Mouse (Mus musculus): ENCODE measurements around the gene Bmpr1b.

Bmpr1b gene

GRCm38 (mm10) chr3:142034160-142034559 is 135.1 kb downstream of the Bmpr1b start:
- no peak for DNase-seq (ENCODE audit: low spot score)

DNA sequence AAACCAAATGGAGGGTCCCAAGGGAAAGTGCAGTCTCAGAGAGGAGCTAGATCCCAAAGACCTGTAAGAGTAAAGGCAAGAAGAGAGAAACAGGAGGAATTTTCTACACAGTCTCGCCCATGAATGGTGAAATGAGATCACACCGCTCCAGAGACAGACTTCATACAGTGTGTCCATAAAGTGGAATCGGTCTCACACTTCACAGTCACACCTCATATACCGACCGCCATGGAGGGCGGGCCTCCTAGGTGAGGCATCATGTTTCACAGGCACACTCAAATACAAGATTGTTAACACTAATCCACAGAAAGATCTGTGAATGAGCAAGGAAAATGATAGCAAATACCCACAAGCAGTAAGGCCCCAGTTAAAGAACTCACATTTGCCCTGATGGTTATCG is 149.5 kb downstream of the Bmpr1b start:
- no peak for DNase-seq (ENCODE audit: low spot score)

GRCm38 (mm10) chr3:141984548-141984947 is 184.7 kb downstream of the Bmpr1b start:
- DNase-seq (ENCODE audit: low spot score): no peak

DNA sequence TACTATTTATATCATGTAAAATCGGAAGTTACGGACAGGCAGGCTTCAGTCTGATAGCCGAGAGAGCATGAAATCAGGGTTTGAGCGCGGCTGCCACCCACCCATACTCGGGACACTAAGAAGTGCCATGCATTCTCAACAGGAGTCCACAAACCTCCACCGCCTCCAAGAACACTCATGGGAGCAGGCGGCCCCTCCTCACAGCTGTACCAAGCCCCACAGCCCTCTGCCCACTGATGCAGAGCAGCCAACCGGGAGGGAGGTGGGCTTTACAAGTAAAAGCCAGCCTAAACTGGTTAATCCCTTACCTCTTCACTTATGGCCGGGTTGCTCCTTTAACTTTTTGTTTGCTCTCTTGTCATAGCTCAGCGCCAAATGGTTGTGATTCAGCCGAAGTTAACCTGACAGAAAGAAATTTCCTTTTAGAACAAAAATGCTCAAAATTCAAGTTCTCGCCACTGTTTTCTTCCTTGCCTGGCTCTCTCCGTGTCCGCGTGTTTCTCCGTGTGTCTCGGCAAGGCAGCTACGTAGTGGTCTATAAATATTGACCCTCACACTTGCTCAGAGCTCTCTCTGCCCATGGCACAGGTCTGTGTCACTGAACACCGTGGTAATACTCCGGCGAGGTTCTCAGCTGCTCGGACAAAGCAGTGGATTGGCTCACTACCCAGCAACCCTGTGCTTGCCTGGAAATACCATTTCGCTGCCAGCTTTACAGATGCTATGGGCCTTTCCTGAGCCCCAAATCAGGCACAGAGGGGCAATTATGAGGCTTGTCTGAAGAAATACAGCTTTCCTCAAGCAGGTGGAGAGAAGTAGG is 187.4 kb downstream of the Bmpr1b start:
- DNase-seq (ENCODE audit: low spot score): peak; percentile 8

DNA sequence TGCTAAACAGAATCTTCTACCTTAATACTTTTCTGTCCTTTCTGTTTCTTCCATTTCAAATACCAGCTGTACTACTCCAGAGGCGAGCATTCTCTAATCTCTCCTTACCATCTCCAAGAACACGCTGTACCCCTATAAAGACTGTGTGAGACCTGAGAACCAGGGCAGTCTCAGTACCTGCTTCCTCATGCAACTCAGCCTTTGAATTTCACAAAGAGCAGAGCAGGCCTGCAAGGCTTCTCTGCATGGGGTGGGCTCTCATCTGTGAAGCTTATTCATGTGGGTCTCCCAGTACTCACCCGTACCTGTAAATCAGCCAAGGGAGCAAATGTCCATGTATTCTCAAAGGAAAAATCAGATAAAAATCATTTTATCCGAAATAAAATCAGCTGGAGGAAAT is 203.0 kb downstream of the Bmpr1b start:
- DNase-seq (ENCODE audit: low spot score): peak; percentile 15

DNA sequence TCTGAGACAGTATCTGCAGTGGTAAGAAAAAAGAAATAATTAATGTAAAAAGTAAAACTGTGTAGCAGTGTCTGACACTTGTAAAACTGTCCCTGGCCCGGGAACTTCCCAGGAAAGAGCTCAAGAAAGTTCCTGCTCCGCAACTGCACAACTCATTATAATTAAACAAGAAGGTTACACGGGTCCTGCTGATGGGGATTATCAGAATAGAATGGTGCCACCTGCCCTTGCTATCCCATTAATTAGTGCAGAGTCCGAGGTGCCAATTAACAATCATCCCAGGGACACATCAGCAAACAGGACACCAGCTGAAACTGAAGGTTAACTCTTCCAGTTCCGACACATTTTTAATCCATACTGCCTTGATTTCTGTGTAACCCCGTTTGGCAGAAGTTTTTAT is 216.3 kb downstream of the Bmpr1b start:
- DNase-seq (ENCODE audit: low spot score): no peak

DNA sequence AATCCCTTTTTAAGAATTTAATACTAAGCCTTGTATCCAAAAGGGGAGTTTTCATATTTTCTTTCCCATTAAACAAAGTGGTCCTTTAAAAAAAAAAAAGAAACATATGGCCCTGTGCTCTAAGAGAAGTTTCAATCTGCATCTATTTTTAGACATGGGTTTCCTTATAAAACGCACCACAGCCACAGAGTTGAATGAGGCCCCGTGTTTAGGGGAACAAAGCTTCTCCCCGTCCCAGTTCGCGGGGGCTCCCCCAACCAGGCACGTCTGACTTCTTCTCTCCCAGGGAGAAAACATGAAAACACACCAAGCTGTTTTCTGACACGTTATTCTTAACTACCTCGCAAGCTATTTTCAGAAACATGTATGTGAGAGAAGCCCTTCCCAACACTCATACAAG is 218.6 kb downstream of the Bmpr1b start:
- DNase-seq (ENCODE audit: low spot score): no peak

GRCm38 (mm10) chr3:141948506-141948905 is 220.7 kb downstream of the Bmpr1b start:
- DNase-seq (ENCODE audit: low spot score): no peak

DNA sequence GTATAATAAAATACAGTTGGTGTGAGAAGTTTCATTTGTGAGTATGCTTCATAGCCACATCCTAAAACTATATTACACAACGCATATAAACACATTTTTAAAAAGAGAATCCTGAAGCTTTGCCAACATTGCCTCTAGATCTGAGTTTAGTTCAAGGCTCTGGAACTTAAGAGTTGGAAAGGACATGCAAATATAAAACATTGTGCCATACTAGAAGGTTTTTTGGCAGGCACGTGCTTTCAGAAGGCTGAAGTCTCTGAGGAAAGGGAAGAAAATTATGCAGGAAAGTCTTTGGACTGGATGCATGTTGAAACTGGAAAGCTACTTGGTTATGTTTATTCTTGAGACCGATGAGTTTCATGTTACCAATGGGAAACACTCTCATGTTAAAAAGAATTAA is 221.1 kb downstream of the Bmpr1b start:
- DNase-seq (ENCODE audit: low spot score): no peak

- no peak for DNase-seq (ENCODE audit: low spot score)
Observed at GRCm38 (mm10) chr3:141946846-141947245, 222.4 kb downstream of the Bmpr1b start.

GRCm38 (mm10) chr3:141943317-141943742 is 225.9 kb downstream of the Bmpr1b start:
- no peak for DNase-seq (ENCODE audit: low spot score)

GRCm38 (mm10) chr3:141940207-141940606 is 229.0 kb downstream of the Bmpr1b start:
- DNase-seq (ENCODE audit: low spot score): no peak

GRCm38 (mm10) chr3:141936594-141937272 is 232.5 kb downstream of the Bmpr1b start:
- DNase-seq (ENCODE audit: low spot score): no peak

- DNase-seq (ENCODE audit: low spot score): no peak
Observed at GRCm38 (mm10) chr3:141932956-141933355, 236.3 kb downstream of the Bmpr1b start.

GRCm38 (mm10) chr3:141931372-141932092 is 237.7 kb downstream of the Bmpr1b start:
- DNase-seq (ENCODE audit: low spot score): no peak

DNA sequence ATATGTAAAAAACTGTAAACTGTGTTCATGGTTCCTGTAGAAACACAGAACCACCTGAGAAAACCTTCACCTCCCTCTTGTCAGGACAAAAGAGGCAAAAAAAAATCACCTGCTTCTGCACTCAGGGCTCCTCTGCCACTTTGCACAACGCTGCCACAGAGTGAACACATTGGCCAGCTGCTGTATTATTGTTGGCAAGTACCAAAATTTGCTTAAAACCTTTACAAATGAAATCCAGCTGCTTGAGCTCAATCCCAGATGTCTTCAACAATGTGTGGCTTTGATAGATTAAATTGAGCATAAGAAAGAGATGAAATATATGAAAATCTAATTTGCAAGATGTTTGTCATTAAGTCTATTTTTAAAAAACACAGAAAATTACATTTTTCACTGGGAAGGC is 245.8 kb downstream of the Bmpr1b start:
- DNase-seq (ENCODE audit: low spot score): no peak

GRCm38 (mm10) chr3:141921161-141921560 is 248.1 kb downstream of the Bmpr1b start:
- DNase-seq (ENCODE audit: low spot score): no peak

DNA sequence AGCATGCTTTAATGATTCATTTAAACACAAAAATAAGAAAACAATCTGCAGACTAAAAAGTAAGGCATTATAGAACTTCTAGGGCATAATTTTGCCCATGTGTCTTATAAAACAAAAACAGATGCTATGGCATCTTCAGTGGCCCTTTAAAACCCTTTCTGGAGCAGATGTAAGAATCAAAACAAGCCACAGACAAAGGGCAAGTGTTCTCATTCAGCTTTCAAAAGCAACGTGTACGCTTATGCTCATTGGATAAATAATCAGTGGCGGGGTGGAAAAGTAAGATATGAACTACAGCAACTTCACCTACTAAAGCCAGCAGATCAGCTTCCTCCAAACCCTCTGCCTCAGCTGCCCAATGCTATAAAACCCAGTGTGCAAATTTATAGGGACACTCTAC is 249.6 kb downstream of the Bmpr1b start:
- DNase-seq (ENCODE audit: low spot score): no peak

DNA sequence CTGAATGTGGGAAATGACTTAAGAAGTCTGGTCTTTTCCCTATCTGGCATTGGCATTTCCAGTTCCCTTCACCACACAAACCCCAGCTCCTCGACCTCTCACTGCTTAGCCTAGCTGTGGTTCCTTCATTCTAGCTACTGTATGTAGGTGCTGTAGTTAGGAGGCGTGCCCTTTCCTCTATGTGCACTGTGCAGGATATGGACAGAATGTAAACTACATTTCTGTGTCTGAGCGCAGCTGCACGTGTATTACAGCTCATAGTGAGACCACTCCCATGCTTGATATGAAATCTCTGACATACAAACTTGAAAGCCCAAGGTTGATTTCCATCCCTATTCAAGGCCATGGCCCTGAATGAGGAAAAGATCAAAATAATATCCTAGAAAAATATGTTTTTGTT is 252.1 kb downstream of the Bmpr1b start:
- DNase-seq (ENCODE audit: low spot score): no peak

DNA sequence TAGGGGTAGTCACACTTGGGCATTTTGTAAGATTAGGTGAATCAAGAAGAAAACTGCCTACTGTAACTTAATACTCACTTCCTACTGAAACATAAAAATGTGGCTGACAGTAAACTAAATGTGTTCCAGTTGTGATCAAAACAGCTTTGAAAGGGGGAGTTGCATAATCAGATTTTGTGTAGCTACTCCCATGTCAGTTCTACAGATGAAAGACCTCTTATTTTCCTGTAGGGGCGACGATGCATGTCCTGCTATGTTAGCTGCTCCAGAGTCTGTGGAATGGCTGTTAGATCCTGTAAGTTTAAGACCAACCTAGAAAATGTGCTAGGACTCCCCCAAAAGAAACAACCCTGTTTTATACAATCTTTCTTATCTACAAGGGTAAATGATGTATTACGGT is 253.2 kb downstream of the Bmpr1b start:
- DNase-seq (ENCODE audit: low spot score): no peak

DNA sequence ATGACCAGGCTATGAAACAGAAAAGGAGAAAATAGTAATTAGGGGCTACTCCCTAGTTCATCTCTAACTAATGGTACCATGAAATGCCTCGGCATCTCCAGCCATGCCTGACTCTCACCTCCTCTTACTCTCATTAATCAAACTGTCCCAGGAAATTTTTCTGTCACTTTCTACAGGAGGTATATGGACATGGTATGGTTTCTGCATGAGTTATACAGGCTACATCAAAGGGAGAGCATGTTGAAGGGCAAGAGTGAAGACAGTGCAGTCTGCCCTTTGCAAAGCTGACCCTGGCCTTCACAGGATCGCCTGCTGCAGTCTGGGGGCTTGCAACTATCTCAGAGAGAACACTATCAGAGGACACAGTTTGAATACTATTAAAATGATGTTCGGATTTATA is 254.6 kb downstream of the Bmpr1b start:
- DNase-seq (ENCODE audit: low spot score): no peak

DNA sequence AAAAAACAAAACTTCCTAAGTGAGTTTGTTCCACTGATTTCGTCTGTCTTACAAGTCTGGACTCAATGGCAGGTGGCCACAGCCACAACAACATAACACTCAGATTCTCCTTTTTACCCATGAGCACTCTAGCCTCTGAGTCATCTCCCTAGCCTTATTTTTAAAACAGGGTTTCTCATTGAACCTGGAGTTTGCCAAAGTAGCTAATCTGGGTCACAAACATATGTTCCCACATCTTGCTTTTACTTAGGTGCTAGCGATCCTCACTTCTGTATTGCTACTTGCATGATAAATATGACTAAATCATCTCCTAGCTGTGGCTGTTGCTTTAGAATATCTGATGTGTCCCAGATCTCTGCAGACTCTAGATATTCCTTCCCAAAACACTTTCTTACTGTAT is 260.1 kb downstream of the Bmpr1b start:
- no peak for DNase-seq (ENCODE audit: low spot score)
